Mouse (Mus musculus) thymus, postnatal 14 days (tissue): ENCODE measurements around the gene Minpp1.

Experiments
- DNase-seq: peaks from one replicate; pipeline ENCODE4 v3.0.0; 2021

Gene Minpp1

DNA sequence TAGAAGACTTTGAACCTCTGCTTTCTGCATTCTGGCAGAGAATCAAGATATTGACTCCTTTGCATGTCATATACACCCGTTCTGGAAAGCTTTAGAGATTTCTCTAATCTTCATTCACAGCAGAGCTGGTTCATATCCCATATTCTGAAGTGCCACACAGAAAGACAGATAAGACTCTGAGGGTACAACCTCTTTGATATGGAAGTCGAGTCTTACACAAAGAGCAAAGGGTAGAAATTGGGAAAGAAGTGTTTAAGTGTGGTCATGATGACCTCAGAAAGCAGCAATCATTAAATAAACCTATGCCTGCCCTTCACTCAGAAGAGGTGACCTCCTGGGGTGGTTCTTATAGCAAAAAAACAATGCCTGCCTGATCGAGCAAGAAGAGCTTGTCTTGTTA, 43.2 kb downstream of the Minpp1 start:
- no peak for DNase-seq

DNA sequence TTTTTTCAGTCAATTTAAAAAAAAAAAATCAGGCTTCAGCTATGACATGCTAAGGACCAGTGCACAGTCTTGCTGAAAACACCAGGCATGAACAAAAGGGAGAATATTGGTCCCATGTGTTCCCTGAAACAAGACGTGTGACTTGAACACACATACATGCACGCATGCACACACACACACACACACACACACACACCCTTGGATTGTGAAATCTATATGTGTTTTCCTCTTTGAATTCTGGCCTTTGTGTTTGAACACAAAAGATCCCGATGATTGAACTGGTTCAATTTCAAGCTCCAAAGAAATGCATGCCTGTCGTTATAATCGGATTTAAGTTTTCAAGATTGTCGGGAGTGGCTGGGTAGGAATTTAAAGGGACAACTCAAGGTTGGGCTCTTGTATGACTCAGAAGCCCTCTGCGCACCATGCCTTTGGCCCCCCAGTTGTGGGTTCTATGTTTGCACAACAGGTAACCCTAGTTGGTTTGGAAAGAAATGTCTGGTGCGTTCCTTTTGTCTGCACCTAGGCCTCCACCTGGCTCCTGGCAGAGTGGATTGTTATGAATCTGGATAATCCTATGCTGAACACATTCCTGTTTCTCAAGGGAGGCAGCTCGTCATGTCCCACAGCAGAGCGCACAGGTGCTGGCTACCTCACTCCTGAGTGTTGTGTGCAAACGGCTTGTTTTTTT, 43.8 kb downstream of the Minpp1 start:
- DNase-seq: no peak

DNA sequence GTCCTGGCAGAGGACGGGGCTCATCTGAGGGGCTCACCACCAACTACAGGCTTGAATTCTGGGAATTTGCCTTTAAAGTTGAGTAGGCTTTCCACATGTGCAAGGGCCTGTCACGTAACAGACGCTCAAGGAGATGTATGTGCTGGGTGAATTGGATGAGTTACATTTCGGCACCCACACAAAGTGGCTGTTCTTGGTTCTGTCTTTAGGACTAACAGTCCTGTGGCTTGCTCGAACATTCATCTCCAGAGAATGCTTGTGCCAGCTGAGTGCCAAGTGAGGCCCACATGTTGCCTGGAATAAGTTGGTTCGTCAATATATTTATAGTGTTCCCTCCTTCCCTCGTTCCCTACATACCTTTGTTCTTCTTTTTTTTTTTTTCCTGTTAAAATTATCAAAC, 44.7 kb downstream of the Minpp1 start:
- no peak for DNase-seq

DNA sequence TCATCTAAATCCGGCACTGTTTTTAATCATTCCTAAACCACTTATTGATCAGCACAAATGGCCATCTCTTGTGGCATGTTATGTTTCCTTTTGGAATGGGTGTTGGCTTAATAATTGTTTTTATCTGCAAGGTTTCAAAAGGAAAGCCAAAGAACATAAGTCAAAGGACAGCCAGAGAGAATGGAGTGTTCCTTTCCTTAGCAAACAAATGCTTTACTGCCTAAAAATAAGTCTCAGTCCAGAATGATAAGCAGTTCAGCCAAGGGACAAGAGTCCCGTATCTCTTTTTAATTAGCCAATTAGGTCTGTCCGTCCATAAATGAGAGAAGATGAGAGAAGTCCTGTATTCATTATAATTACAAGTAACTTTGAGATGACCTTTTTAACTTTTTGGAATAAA, 46.8 kb downstream of the Minpp1 start:
- no peak for DNase-seq

DNA sequence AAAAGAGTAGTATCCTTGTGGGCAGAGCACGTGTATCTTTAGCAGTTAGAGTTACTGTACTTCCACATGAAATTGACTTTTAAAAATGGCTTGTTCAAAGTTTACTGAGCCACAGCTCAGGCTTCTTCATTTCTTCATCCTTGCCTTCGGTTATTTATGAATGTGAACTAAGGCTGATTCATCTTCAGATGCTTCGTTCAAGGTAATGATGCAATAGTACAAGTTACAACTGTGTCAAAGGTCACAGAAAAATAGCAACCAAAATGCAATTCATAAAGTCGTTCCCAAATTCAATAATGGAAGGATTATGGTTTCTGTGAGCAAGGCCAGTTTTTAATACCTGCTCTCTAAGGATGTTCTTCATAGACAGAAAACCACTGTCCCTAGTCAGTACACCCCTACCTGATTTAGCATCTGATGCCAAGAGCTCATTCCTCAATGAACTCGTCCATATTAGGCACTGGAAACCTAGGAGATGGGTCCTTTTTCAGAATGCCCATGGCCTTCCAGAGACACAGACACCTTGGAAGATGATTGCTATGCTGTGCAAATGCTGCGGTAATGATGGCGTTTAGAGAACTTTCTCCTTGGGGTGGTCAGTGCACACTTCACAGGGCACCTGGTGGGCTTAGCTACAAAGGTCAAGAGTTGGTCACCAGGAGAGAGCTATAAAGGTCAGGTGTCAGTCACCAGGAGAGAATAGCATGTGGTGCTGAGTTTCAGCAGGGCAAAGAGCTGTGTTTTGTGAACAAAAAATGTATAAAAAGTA, 47.4 kb downstream of the Minpp1 start:
- DNase-seq: no peak

DNA sequence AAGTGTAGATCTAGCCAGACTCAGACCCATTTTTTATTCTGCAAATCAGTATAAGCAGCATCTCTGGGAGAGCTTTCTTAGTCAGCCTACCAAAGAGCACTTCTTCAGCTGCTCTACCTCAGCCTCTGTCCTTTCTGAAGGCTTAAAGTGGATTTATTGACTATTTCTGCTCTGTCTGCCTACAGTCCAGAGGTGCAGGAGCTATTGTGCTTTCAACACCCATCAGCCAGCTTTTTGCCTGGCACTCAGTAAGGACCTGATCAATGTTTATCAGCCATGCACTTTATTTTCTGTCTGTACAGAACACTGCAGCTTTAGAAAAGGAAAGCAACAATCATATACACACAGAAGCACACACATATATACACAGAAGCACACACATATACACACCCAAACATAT, 49.3 kb downstream of the Minpp1 start:
- DNase-seq: no peak

DNA sequence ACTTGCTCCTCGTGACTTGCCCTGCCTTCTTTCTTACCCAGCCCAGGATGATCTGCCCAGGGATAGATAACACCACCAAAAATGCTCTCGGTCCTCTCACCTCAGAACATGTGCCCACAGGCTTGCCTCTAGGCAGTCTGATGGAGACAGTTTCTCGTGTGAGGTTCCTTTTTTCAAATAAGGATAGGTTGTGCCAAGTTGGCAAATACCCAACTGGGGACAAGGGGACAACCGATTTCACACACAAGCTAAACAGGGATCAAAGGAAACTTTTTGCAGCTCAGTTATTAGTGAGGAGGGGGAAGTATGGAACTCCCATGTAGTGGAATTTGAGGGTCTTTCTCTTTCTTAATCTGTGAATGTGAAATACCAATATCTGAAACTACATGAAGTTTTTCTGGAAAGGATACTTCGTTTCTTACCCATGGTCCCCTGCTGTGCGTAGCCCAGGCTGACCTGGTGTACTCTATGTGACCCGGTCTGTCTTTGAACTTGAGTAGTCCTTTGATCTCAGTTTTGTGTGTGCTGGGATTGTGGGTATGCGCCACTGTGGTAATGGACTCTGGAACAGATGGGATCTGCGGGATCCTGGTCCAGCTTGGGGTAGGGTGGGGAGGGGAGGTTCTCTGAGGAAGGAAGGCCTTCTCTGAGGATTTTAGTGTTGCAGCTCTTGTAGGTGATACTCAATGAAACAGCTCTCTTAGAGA, 57.4 kb downstream of the Minpp1 start:
- no peak for DNase-seq

DNA sequence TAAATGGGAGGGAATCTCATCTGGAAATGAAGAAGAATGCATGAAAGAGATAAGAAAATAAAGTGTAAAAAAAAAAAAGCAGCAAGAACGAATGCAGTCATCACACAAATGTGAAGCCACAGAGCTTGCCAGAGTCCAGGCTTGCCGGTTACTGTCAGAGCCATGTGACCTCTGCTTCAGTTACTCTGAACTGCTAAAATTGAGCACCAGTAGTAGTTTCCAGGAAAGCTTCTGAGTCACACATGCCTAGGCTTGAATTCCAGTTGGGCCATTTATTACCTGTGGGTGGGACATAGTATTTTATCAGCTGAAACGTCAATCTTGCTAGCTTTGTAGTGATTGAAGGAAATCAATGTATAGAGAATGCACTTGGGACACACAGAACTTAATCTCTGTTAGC, 61.8 kb downstream of the Minpp1 start:
- DNase-seq: no peak

DNA sequence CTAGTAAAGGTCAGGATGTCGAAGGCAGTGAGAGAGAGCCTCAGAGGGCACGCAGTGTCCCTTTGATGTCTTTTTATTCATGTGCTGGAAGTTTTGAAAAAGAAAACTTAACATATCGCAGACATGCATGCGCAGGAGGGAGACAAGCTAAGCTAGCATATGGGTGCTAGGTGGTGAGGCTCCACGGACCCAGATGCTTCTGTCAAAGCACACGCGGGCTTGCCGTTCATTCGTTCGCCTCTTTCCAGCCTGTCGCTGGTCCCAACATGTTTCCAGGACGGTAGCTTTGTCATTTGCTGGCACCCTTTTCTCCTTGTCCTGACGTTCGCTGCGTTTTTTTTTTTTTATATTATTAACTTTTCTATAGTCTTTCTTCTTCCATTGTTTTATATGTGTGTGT, 62.6 kb downstream of the Minpp1 start:
- no peak for DNase-seq

DNA sequence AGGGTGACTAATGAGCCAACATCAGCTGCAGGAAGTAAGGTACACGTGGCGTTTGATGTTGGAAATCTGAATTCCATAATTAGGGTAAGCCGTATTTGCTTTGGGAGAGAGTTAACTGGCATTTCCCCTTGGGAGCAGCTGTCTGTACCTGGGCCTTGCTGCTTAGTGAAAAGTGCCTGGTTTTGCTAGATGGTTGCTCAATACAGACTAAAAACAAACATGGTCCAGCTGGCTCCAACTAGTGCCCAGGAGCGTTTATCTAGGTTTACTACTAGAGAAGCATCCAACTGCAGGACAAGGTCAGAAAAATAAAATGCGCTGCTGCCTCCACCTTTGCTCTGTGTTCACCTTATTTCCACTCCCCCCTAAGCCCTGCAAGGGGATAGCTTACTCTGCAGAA, 64.9 kb downstream of the Minpp1 start:
- DNase-seq: no peak

DNA sequence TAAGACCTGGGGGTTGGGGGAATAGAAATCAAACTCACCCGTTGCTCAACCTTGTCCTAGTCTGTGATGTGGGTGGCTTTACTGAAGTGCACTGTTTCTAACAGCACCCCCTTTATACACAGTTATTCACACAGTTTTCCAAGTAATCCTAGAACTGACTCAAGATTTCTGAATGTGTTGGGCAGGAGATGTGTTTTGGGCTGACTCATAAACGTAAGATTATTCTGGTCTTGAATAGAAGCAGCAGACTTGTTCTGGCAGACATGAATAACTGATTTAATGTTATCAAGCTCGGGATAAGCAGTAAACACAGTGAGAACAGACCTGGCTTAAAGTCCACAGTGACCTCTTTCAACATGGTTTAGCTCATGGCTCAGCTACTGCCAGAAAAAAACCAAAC, 65.9 kb downstream of the Minpp1 start:
- no peak for DNase-seq

DNA sequence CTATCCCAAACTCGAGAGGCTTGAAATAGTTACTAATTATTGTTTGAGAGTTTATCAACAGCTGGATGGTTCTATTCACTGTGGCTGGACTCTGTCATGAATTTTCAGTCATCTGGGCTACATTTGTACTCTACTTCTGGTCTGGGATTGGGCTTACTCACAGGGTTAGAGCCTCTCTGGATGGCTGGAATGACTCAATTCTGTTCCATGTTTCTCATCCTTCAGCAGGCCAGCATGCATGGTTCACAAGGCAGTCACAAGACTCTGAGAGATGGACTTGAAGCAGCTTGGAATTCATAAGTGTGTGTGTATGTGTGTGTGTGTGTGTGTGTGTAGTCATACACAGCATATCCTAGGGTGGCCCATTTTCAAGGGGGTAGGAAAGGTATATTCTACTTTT, 66.5 kb downstream of the Minpp1 start:
- no peak for DNase-seq

DNA sequence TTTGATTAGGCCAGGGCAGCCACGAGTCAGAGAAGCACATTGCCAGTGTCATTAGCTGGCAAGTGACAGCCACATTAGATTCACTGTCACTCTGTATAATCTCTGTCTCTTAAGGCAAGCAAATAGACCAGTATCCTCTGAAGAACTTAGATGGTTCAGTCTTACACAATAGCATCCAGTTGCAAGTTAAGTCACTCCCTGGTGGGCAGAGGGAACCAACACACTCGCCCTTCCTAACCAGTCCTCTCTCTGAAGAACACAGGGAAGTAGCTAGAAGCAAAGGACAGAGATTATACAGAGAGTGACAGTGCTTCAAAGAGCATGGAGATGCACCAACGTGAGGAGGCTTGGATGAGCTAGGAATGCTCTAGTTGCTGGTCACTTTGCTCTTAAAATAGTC, 67.7 kb downstream of the Minpp1 start:
- no peak for DNase-seq

DNA sequence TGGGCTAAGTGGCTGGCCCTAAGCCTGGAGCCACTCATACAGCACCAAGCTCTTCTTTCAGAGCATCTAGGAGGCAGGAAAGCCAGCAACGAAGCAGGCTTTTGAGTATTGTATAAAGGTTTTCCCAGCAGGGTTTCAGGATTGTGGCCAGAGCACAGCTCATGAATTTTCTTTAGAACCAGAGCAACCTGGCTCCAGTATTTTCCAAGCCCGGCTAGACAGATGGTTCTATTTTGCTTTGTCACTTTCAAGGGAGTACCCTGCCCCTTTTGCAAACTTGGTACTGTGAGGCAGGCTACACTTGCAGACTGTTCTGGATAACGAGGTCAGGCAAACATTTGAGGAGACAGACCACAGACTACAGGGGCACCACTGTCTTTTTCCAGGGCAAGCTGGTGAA, 69.7 kb downstream of the Minpp1 start:
- no peak for DNase-seq
